11 mouse cellular contexts compared by ENCODE assay signal in the genomic region with DNA sequence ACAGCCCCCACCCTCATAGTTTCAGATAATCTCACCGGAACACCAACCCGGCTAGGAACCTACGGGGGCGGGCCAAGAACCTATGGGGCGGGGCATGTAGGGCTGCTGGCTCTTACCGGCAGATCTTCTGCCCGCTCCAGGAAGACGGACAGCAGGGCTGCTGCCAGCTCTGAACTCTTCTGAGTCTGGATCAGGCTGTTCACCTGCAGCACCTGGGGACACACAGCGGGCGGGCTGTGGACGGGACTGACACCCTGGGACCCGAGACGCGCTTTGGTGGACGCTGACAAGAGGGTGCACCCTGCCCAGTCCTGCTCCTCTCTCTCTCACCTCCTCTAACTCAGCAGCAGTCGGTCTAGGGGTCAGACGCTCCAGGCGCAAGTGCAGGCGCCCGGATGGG. TPM values are rescaled to one million over a fixed set of nuclear protein-coding genes. Genes with fewer than 3 reads are reported as not detected.
DNase-seq lines count a peak whose midpoint lies in the region; ATAC-seq lines count a peak whose summit lies in the region.
"Had no signal": no experiment of that assay in that cellular context is flagged by ENCODE, and none has a peak within 500 bp of the region (broad histone marks: within the 10 kb centered on the region; RNA-seq: fewer than 3 reads in every experiment).

No protein-coding gene starts in this region.

- no peak overlapping the region for H3K4me3 ChIP-seq in heart, embryonic 14.5 days (ENCODE audit: control insufficient read depth in 1 of 2, insufficient read depth in 1 of 2, low read depth in 1 of 2, low read length in 2 of 2)
- H3K4me3 ChIP-seq in neural tube, embryonic 14.5 days (ENCODE audit: low read depth, low read length) = no peak overlapping the region
- H3K4me3 ChIP-seq in limb, embryonic 11.5 days (ENCODE audit: low read depth, low read length) = no peak overlapping the region; the same call in 1 of the 2 replicates

- H3K4me2 ChIP-seq in heart, embryonic 14.5 days (ENCODE audit: low read length) = no peak overlapping the region
- H3K4me2 ChIP-seq in neural tube, embryonic 14.5 days (ENCODE audit: low read depth, low read length) = no peak overlapping the region
- H3K4me2 ChIP-seq in limb, embryonic 11.5 days (ENCODE audit: low read depth, severe bottlenecking) = peak overlapping the region; percentile 28; the same call in 1 of the 2 replicates

- DNase-seq in heart, adult 8-10 months (ENCODE audit: low spot score) = no peak
- no peak for DNase-seq in neural tube, embryonic 10.5 days (ENCODE audit: extremely low spot score, low spot score)
- DNase-seq in limb, embryonic 11.5 days (ENCODE audit: low spot score) = no peak
- DNase-seq in ovary, adult 18-20 months (ENCODE audit: low spot score) = no peak
- no peak for DNase-seq in thymus, postnatal 36 days
- DNase-seq in adrenal gland, postnatal 4 days (ENCODE audit: low spot score in 2 of 2) = no peak
- DNase-seq: kidney, adult 11 months; right cerebral cortex, postnatal 14 days; thymus, adult 18-20 months had no signal

- no peak overlapping the region for H3K27ac ChIP-seq in heart, embryonic 14.5 days (replicated peaks in 1 of 2; ENCODE audit: control insufficient read depth in 1 of 2, insufficient read depth in 1 of 2, low read depth in 2 of 2, low read length in 2 of 2)
- H3K27ac ChIP-seq in neural tube, embryonic 14.5 days (ENCODE audit: low read depth, low read length) = no peak overlapping the region
- H3K27ac ChIP-seq in limb, embryonic 11.5 days (replicated peaks; ENCODE audit: low read depth, low read length) = no peak overlapping the region

- 0 out of 2 replicates have a peak, but pooled peaks have one; percentile 47 for ATAC-seq in heart, embryonic 14.5 days (ENCODE audit: insufficient number of reproducible peaks, insufficient read depth, low FRiP score, low read depth)
- 0 out of 2 replicates have a peak, but pooled peaks have one; percentile 34 for ATAC-seq in neural tube, embryonic 14.5 days (ENCODE audit: low read depth)
- ATAC-seq in limb, embryonic 11.5 days (ENCODE audit: insufficient number of reproducible peaks, low FRiP score, low TSS enrichment, low read depth) = peak; percentile 35; the same call in 1 of the 2 replicates

- no peaks in the 10 kb centered on the region for H3K9me3 ChIP-seq in heart, embryonic 14.5 days (ENCODE audit: control insufficient read depth, low read length)
- no peaks in the 10 kb centered on the region for H3K9me3 ChIP-seq in neural tube, embryonic 14.5 days (ENCODE audit: control insufficient read depth, low read length)
- no peaks in the 10 kb centered on the region for H3K9me3 ChIP-seq in limb, embryonic 11.5 days (ENCODE audit: control insufficient read depth, low read length)

- no peaks in the 10 kb centered on the region for H3K27me3 ChIP-seq in heart, embryonic 14.5 days (ENCODE audit: control insufficient read depth, insufficient read depth, low read length)
- H3K27me3 ChIP-seq in neural tube, embryonic 14.5 days (ENCODE audit: control insufficient read depth, insufficient read depth, low read length) = no peaks in the 10 kb centered on the region; the same call in 1 of the 2 replicates
- peaks cover 31% of the 10 kb centered on the region for H3K27me3 ChIP-seq in limb, embryonic 11.5 days (ENCODE audit: control insufficient read depth, insufficient read depth, low read length)

- WGBS in heart, embryonic 14.5 days = 40% methylated on average over 20 of the region's 20 CpGs
- 25% methylated on average over 20 of the region's 20 CpGs for WGBS in neural tube, embryonic 14.5 days
- WGBS in limb, embryonic 11.5 days = 6% methylated on average over 20 of the region's 20 CpGs

- no peaks in the 10 kb centered on the region for H3K4me1 ChIP-seq in heart, embryonic 14.5 days (ENCODE audit: control insufficient read depth in 2 of 2, insufficient read depth in 2 of 2, low read length in 2 of 2)
- no peaks in the 10 kb centered on the region for H3K4me1 ChIP-seq in neural tube, embryonic 14.5 days (ENCODE audit: control insufficient read depth, insufficient read depth, low read length)
- no peaks in the 10 kb centered on the region for H3K4me1 ChIP-seq in limb, embryonic 11.5 days (ENCODE audit: control insufficient read depth, insufficient read depth, low read length)

- H3K36me3 ChIP-seq in heart, embryonic 14.5 days (ENCODE audit: control insufficient read depth, insufficient read depth, low read length) = peaks cover 90% of the 10 kb centered on the region
- H3K36me3 ChIP-seq in neural tube, embryonic 14.5 days (ENCODE audit: control insufficient read depth, insufficient read depth, low read length) = peaks cover 15% of the 10 kb centered on the region; the same call in 1 of the 2 replicates
- H3K36me3 ChIP-seq in limb, embryonic 11.5 days (ENCODE audit: control insufficient read depth, insufficient read depth, low read length) = no peaks in the 10 kb centered on the region; the same call in 1 of the 2 replicates

- H3K9ac ChIP-seq in heart, embryonic 14.5 days (ENCODE audit: low read length) = no peak overlapping the region
- H3K9ac ChIP-seq in neural tube, embryonic 14.5 days (replicated peaks; ENCODE audit: low read depth, low read length) = no peak overlapping the region
- H3K9ac ChIP-seq in limb, embryonic 11.5 days (ENCODE audit: low read length) = no peak overlapping the region

RNA-seq across cellular contexts. Expression of a gene that starts 9.6 kb away (rescaled TPM):
- 17.3 and 17.8 TPM in 2 replicates for polyA plus RNA-seq in heart, embryonic 14.5 days (2014; fragmentation: Nextera tagmentation; extraction: Ambion mirVana)
- 10 to 100 TPM; 16.5 to 17.5 (median 17.1) TPM for total RNA-seq in heart, adult 8-10 months (2022)
- polyA plus RNA-seq in neural tube, embryonic 14.5 days (2014; fragmentation: Nextera tagmentation; extraction: Ambion mirVana) = 10.0 and 25.9 TPM in 2 replicates
- 7.6 and 8.9 TPM in 2 replicates for polyA plus RNA-seq in limb, embryonic 11.5 days (2014; fragmentation: Nextera tagmentation; extraction: Ambion mirVana)
- total RNA-seq in adrenal gland, postnatal 4 days (2021) = 10 to 100 TPM; 30.3 to 34.5 TPM

RNA-seq across cellular contexts. Expression of a gene that starts 17.5 kb away (rescaled TPM):
- 5.0 and 5.5 TPM in 2 replicates for polyA plus RNA-seq in heart, embryonic 14.5 days (2014; fragmentation: Nextera tagmentation; extraction: Ambion mirVana)
- total RNA-seq in heart, adult 8-10 months (2022) = 1 to 10 TPM; 3.2 to 4.1 (median 3.4) TPM
- polyA plus RNA-seq in neural tube, embryonic 14.5 days (2014; fragmentation: Nextera tagmentation; extraction: Ambion mirVana) = 6.4 and 8.9 TPM in 2 replicates
- 3.1 and 4.4 TPM in 2 replicates for polyA plus RNA-seq in limb, embryonic 11.5 days (2014; fragmentation: Nextera tagmentation; extraction: Ambion mirVana)
- 1 to 10 TPM; 6.8 to 8.2 TPM for total RNA-seq in adrenal gland, postnatal 4 days (2021)

RNA-seq across cellular contexts. Expression of a gene that starts 22.1 kb away (rescaled TPM):
- polyA plus RNA-seq in heart, embryonic 14.5 days (2014; fragmentation: Nextera tagmentation; extraction: Ambion mirVana) = 1,060 and 1,246 TPM in 2 replicates
- total RNA-seq in heart, adult 8-10 months (2022) = 100 to 1,000 TPM; 202 to 251 (median 236) TPM
- 831 and 835 TPM in 2 replicates for polyA plus RNA-seq in neural tube, embryonic 14.5 days (2014; fragmentation: Nextera tagmentation; extraction: Ambion mirVana)
- polyA plus RNA-seq in limb, embryonic 11.5 days (2014; fragmentation: Nextera tagmentation; extraction: Ambion mirVana) = 656 and 696 TPM in 2 replicates
- 100 to 1,000 TPM; 703 to 716 TPM for total RNA-seq in adrenal gland, postnatal 4 days (2021)

RNA-seq across cellular contexts. Expression of a gene that starts 31.5 kb away (rescaled TPM):
- polyA plus RNA-seq in heart, embryonic 14.5 days (2014; fragmentation: Nextera tagmentation; extraction: Ambion mirVana) = 7.3 and 8.2 TPM in 2 replicates
- 1 to 10 TPM; 5.7 to 9.9 (median 6.8) TPM for total RNA-seq in heart, adult 8-10 months (2022)
- 11.7 and 18.1 TPM in 2 replicates for polyA plus RNA-seq in neural tube, embryonic 14.5 days (2014; fragmentation: Nextera tagmentation; extraction: Ambion mirVana)
- 15.3 and 19.4 TPM in 2 replicates for polyA plus RNA-seq in limb, embryonic 11.5 days (2014; fragmentation: Nextera tagmentation; extraction: Ambion mirVana)
- 10 to 100 TPM; 10.9 to 11.0 TPM for total RNA-seq in adrenal gland, postnatal 4 days (2021)

RNA-seq across cellular contexts. Expression of a gene that starts 33.1 kb away (rescaled TPM):
- polyA plus RNA-seq in heart, embryonic 14.5 days (2014; fragmentation: Nextera tagmentation; extraction: Ambion mirVana) = 2,755 and 3,168 TPM in 2 replicates
- 1,000 to 10,000 TPM; 1,313 to 1,574 (median 1,476) TPM for total RNA-seq in heart, adult 8-10 months (2022)
- polyA plus RNA-seq in neural tube, embryonic 14.5 days (2014; fragmentation: Nextera tagmentation; extraction: Ambion mirVana) = 2,344 and 2,479 TPM in 2 replicates
- 4,010 and 4,046 TPM in 2 replicates for polyA plus RNA-seq in limb, embryonic 11.5 days (2014; fragmentation: Nextera tagmentation; extraction: Ambion mirVana)
- total RNA-seq in adrenal gland, postnatal 4 days (2021) = 1,000 to 10,000 TPM; 3,532 to 3,650 TPM
